Mouse (Mus musculus): ENCODE measurements at regions not wholly inside any gene's neighbourhood (a gene's known extent, or its start where the extent isn't known, plus 50 kb on each side); places are given as distances from the start of the nearest gene placed in this dataset.

DNA sequence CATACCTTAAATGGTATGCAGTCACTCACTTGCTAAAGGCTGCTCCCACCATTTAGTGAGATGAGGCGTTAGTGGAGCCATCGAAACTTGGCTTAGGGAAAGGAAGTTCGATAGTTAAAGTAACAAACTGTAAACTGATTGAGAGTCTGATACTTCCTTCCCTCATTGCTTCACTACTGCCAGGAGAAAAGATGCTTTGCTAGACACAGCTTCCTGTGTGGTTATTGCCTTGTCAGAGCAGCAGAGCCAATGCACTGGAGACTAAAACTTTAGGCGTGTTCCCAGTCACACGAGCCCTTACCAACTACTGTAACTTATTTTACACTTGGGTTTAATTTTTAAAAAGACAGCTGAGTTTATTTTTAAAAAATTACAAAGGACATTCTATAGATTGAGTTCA lies 1324.8 kb upstream of the Sel1l start:
- TF ChIP-seq CTCF (IDR thresholded peaks at IDR 0.05; ENCODE audit: extremely low read depth, insufficient read length, insufficient replicate concordance, low read depth, low read length) (no peak), POLR2A (IDR thresholded peaks at IDR 0.05; ENCODE audit: low read depth, low read length) (no peak)
